ENCODE assay signal across 33 mouse cellular contexts in the genomic region with DNA sequence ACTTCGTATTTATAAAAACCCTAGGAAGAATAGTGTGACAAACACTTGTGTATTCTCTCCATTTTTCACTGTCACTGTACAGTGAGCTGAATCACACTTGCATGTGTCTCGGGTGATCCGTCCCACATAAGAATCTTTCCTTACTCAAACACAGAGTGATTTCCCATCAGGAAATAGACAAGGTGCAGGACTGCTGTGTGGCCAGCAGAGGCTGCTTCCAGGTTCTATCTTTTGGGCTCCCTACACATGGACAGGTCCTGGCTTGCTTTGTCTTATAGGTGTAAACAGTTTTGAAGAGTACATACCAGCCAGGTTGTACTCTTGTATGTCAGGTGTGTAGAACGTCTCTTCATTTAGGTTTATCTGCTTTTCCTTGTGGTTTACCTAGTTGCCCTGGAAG. TPM values are rescaled to one million over a fixed set of nuclear protein-coding genes. Genes with fewer than 3 reads are reported as not detected.
DNase-seq lines count a peak whose midpoint lies in the region; ATAC-seq and TF ChIP-seq lines count a peak whose summit lies in the region.
"Had no signal": no experiment of that assay in that cellular context is flagged by ENCODE, and none has a peak within 500 bp of the region (broad histone marks: within the 10 kb centered on the region; RNA-seq: fewer than 3 reads in every experiment).

No protein-coding gene starts in this region.

- WGBS in hindbrain, postnatal 0 days, result 90% methylated on average over 4 of the region's 4 CpGs
- 88% methylated on average over 4 of the region's 4 CpGs for WGBS in hindbrain, embryonic 12.5 days
- WGBS in liver, postnatal 0 days (ENCODE audit: insufficient replicate concordance), result 79% methylated on average over 4 of the region's 4 CpGs
- 79% methylated on average over 4 of the region's 4 CpGs for WGBS in liver, embryonic 12.5 days (ENCODE audit: insufficient replicate concordance)

- in situ Hi-C loops in CH12.LX (cut with MboI; ENCODE audit: low pct_ligation_motif_present, low pct_unique_long_range_greater_than_20kb, low sequenced_read_pairs), result no loop called here
- in situ Hi-C loops in Patski (cut with MboI; ENCODE audit: low pct_unique_long_range_greater_than_20kb), result no loop called here

- no peak for TF ChIP-seq EP300 in liver, postnatal 0 days (IDR thresholded peaks at IDR 0.05; ENCODE audit: low read depth)
- TF ChIP-seq EP300 in CH12.LX (IDR thresholded peaks at IDR 0.05; ENCODE audit: low read length), result no peak

- no peak overlapping the region for H3K9ac ChIP-seq in hindbrain, postnatal 0 days (replicated peaks; ENCODE audit: low read length)
- no peak overlapping the region for H3K9ac ChIP-seq in hindbrain, embryonic 12.5 days
- no peak overlapping the region for H3K9ac ChIP-seq in liver, postnatal 0 days (replicated peaks)
- no peak overlapping the region for H3K9ac ChIP-seq in liver, embryonic 12.5 days
- H3K9ac ChIP-seq in CH12.LX (ENCODE audit: insufficient read depth, low read depth), result no peak overlapping the region
- H3K9ac ChIP-seq: embryonic facial prominence, embryonic 13.5 days; forebrain, embryonic 13.5 days; stomach, embryonic 15.5 days had no signal

- peak; percentile 57 for TF ChIP-seq CTCF in hindbrain, postnatal 0 days (IDR thresholded peaks at IDR 0.05; ENCODE audit: low read depth)
- peak; percentile 35 for TF ChIP-seq CTCF in liver, postnatal 0 days (IDR thresholded peaks at IDR 0.05; ENCODE audit: low read depth)
- TF ChIP-seq CTCF in CH12.LX (conservative IDR thresholded peaks at IDR 0.05 in 1 of 2, IDR thresholded peaks at IDR 0.05 in 1 of 2; ENCODE audit: low read depth in 2 of 2, low read length in 2 of 2) (peak in 1 of 2 experiments; percentile 23; a peak in 1 of 4 replicates), Patski (IDR thresholded peaks at IDR 0.05) (peak; percentile 36)

- H3K4me3 ChIP-seq in hindbrain, postnatal 0 days (ENCODE audit: low read length), result no peak overlapping the region
- no peak overlapping the region for H3K4me3 ChIP-seq in hindbrain, embryonic 12.5 days
- no peak overlapping the region for H3K4me3 ChIP-seq in liver, postnatal 0 days (ENCODE audit: low read depth, low read length)
- no peak overlapping the region for H3K4me3 ChIP-seq in liver, embryonic 12.5 days
- no peak overlapping the region for H3K4me3 ChIP-seq in CH12.LX (replicated peaks in 1 of 3; ENCODE audit: low read depth in 2 of 3, low read length in 2 of 3, poor library complexity in 1 of 3)
- H3K4me3 ChIP-seq: embryonic facial prominence, embryonic 13.5 days; erythroblast, embryonic 14.5 days; forebrain, embryonic 13.5 days; heart, embryonic 10.5 days; hindbrain, embryonic 10.5 days; stomach, embryonic 15.5 days had no signal

- H3K36me3 ChIP-seq in hindbrain, postnatal 0 days (ENCODE audit: insufficient read depth, low read length), result peaks cover 37% of the 10 kb centered on the region; the same call in 1 of the 2 replicates
- peaks cover 61% of the 10 kb centered on the region for H3K36me3 ChIP-seq in hindbrain, embryonic 12.5 days
- peaks cover 35% of the 10 kb centered on the region for H3K36me3 ChIP-seq in liver, postnatal 0 days (replicated peaks; ENCODE audit: insufficient read depth, low read length)
- peaks cover 73% of the 10 kb centered on the region for H3K36me3 ChIP-seq in liver, embryonic 12.5 days
- H3K36me3 ChIP-seq in CH12.LX (replicated peaks in 1 of 2; ENCODE audit: control insufficient read depth in 1 of 2, insufficient read depth in 1 of 2, low read length in 1 of 2), result peaks cover 51 to 60% of the 10 kb centered on the region in 2 experiments

- no peak overlapping the region for H3K4me2 ChIP-seq in hindbrain, postnatal 0 days (ENCODE audit: low read depth, low read length)
- H3K4me2 ChIP-seq in hindbrain, embryonic 12.5 days (replicated peaks), result no peak overlapping the region
- no peak overlapping the region for H3K4me2 ChIP-seq in liver, postnatal 0 days (ENCODE audit: low read depth, low read length)
- H3K4me2 ChIP-seq in liver, embryonic 12.5 days, result no peak overlapping the region
- H3K4me2 ChIP-seq in CH12.LX (ENCODE audit: insufficient read depth, low read depth, poor library complexity, severe bottlenecking), result no peak overlapping the region
- H3K4me2 ChIP-seq: embryonic facial prominence, embryonic 13.5 days; forebrain, embryonic 13.5 days; stomach, embryonic 15.5 days had no signal

- dilution Hi-C loops in CH12.LX (cut with MboI; ENCODE audit: extremely low pct_ligation_motif_present, extremely low pct_unique_long_range_greater_than_20kb, low sequenced_read_pairs), result no loop called here

- no peak for DNase-seq in hindbrain, postnatal 0 days (ENCODE audit: low spot score)
- DNase-seq in liver, postnatal 0 days, result no peak
- DNase-seq in CH12.LX (ENCODE audit: extremely low read depth), result peak; percentile 10
- DNase-seq in Patski (ENCODE audit: low read depth, low spot score), result no peak
- no peak for DNase-seq in gastrocnemius, adult 18-20 months (ENCODE audit: low spot score)
- DNase-seq in cerebellum, adult 18-20 months, result no peak
- DNase-seq: adrenal gland, adult 8-10 months; B cell, adult 2 months; cerebellum, adult 8-10 months; cerebellum, postnatal 36 days; embryo, embryonic 11 days; gastrocnemius, postnatal 10 days; kidney, adult 18-20 months; lung, postnatal 36 days had no signal

- no peaks in the 10 kb centered on the region for H3K9me3 ChIP-seq in hindbrain, postnatal 0 days (ENCODE audit: low read length)
- no peaks in the 10 kb centered on the region for H3K9me3 ChIP-seq in hindbrain, embryonic 12.5 days (replicated peaks)
- H3K9me3 ChIP-seq in liver, postnatal 0 days (ENCODE audit: low read length), result no peaks in the 10 kb centered on the region
- no peaks in the 10 kb centered on the region for H3K9me3 ChIP-seq in liver, embryonic 12.5 days (replicated peaks)
- H3K9me3 ChIP-seq in CH12.LX (replicated peaks; ENCODE audit: low read length), result no peaks in the 10 kb centered on the region
- H3K9me3 ChIP-seq: embryonic facial prominence, embryonic 13.5 days; forebrain, embryonic 13.5 days; heart, embryonic 10.5 days; hindbrain, embryonic 10.5 days; stomach, embryonic 15.5 days had no signal

- no peaks in the 10 kb centered on the region for H3K27me3 ChIP-seq in hindbrain, postnatal 0 days (ENCODE audit: insufficient read depth, low read length)
- H3K27me3 ChIP-seq in hindbrain, embryonic 12.5 days, result no peaks in the 10 kb centered on the region
- H3K27me3 ChIP-seq in liver, postnatal 0 days (ENCODE audit: insufficient read depth, low read length), result no peaks in the 10 kb centered on the region
- no peaks in the 10 kb centered on the region for H3K27me3 ChIP-seq in liver, embryonic 12.5 days (replicated peaks)
- H3K27me3 ChIP-seq in CH12.LX (replicated peaks) (no peaks in the 10 kb centered on the region), Patski (no peaks in the 10 kb centered on the region)
- H3K27me3 ChIP-seq: embryonic facial prominence, embryonic 13.5 days; forebrain, embryonic 13.5 days; stomach, embryonic 15.5 days had no signal

- POLR2A ChIA-PET in Patski (lab: Charles Lee), result no interaction called here

- H3K4me1 ChIP-seq in hindbrain, postnatal 0 days (ENCODE audit: insufficient read depth, low read length), result no peaks in the 10 kb centered on the region
- peaks cover 10% of the 10 kb centered on the region for H3K4me1 ChIP-seq in hindbrain, embryonic 12.5 days
- H3K4me1 ChIP-seq in liver, postnatal 0 days (ENCODE audit: insufficient read depth), result peaks cover 4% of the 10 kb centered on the region; the same call in 1 of the 2 replicates
- H3K4me1 ChIP-seq in liver, embryonic 12.5 days, result peaks cover 20% of the 10 kb centered on the region
- peaks cover 0 to 12% of the 10 kb centered on the region in 2 experiments; a peak in 2 of 4 replicates for H3K4me1 ChIP-seq in CH12.LX (ENCODE audit: control insufficient read depth in 1 of 2, insufficient read depth in 2 of 2)

- peaks cover 29% of the 10 kb centered on the region for H3K79me2 ChIP-seq in CH12.LX (replicated peaks; ENCODE audit: control insufficient read depth, extremely low read depth, insufficient read depth, poor library complexity, severe bottlenecking)

- TF ChIP-seq RAD21 in CH12.LX (IDR thresholded peaks at IDR 0.05; ENCODE audit: low read depth, low read length), result no peak

- ATAC-seq in hindbrain, postnatal 0 days, result no peak
- no peak for ATAC-seq in hindbrain, embryonic 12.5 days (ENCODE audit: low FRiP score)
- ATAC-seq in liver, postnatal 0 days, result no peak
- no peak for ATAC-seq in liver, embryonic 12.5 days
- ATAC-seq in Patski, result no peak
- ATAC-seq: activated CD4-positive, CD25-positive, alpha-beta regulatory T cell, adult 4 months; forebrain, embryonic 13.5 days; midbrain, embryonic 16.5 days had no signal

- TF ChIP-seq POLR2A in CH12.LX (IDR thresholded peaks at IDR 0.05; ENCODE audit: low read depth, low read length), result no peak

- no peak overlapping the region for H3K27ac ChIP-seq in hindbrain, postnatal 0 days
- H3K27ac ChIP-seq in hindbrain, embryonic 12.5 days, result no peak overlapping the region
- H3K27ac ChIP-seq in liver, postnatal 0 days (ENCODE audit: low read depth), result no peak overlapping the region
- H3K27ac ChIP-seq in liver, embryonic 12.5 days, result no peak overlapping the region
- H3K27ac ChIP-seq in CH12.LX (ENCODE audit: insufficient read depth, low read depth), result no peak overlapping the region
- H3K27ac ChIP-seq: embryonic facial prominence, embryonic 13.5 days; forebrain, embryonic 13.5 days; heart, embryonic 10.5 days; hindbrain, embryonic 10.5 days; stomach, embryonic 15.5 days had no signal

- CTCF ChIA-PET in Patski (lab: Charles Lee), result no interaction called here

RNA-seq across cellular contexts. Expression of gene Rsl24d1, which starts 4.8 kb away (rescaled TPM):
- total RNA-seq in hindbrain, postnatal 0 days (2014; rRNA removed), result 54.1 and 59.4 TPM in 2 replicates
- polyA plus RNA-seq in hindbrain, postnatal 0 days (2015; fragmentation: Nextera tagmentation; extraction: Ambion mirVana), result 102 and 106 TPM in 2 replicates
- polyA plus RNA-seq in hindbrain, embryonic 12.5 days (2016; fragmentation: Nextera tagmentation; extraction: Ambion mirVana), result 115 and 124 TPM in 2 replicates
- polyA plus RNA-seq in liver, postnatal 0 days (2015; fragmentation: Nextera tagmentation; extraction: Ambion mirVana), result 39.0 and 41.4 TPM in 2 replicates
- 92.7 and 93.7 TPM in 2 replicates for polyA plus RNA-seq in liver, embryonic 12.5 days (2016; fragmentation: Nextera tagmentation; extraction: Ambion mirVana)
- total RNA-seq in CH12.LX (2012; rRNA removed) (108 and 154 TPM in 2 replicates), CH12.LX (2014; rRNA removed) (335 and 365 TPM in 2 replicates)
- polyA plus RNA-seq in CH12.LX (2012; ENCODE audit: insufficient read length, low read depth) (193 and 202 TPM in 2 replicates), Patski (2021) (52.1 TPM)
- total RNA-seq in gastrocnemius, adult 18-20 months (2021), result 10 to 100 TPM; 34.5 to 36.7 TPM

RNA-seq across cellular contexts. Expression of gene Gm20509, which starts 15.7 kb away (rescaled TPM):
- not detected in 2 replicates for total RNA-seq in hindbrain, postnatal 0 days (2014; rRNA removed)
- polyA plus RNA-seq in hindbrain, postnatal 0 days (2015; fragmentation: Nextera tagmentation; extraction: Ambion mirVana), result 0.18 TPM in 1 of 2 replicates, not detected in the other
- 0.27 TPM in 1 of 2 replicates, not detected in the other for polyA plus RNA-seq in hindbrain, embryonic 12.5 days (2016; fragmentation: Nextera tagmentation; extraction: Ambion mirVana)
- not detected in 2 replicates for polyA plus RNA-seq in liver, postnatal 0 days (2015; fragmentation: Nextera tagmentation; extraction: Ambion mirVana)
- not detected in 2 replicates for polyA plus RNA-seq in liver, embryonic 12.5 days (2016; fragmentation: Nextera tagmentation; extraction: Ambion mirVana)
- not detected in 2 replicates for total RNA-seq in CH12.LX (2012; rRNA removed)
- total RNA-seq in CH12.LX (2014; rRNA removed), result not detected in 2 replicates
- not detected in 2 replicates for polyA plus RNA-seq in CH12.LX (2012; ENCODE audit: insufficient read length, low read depth)
- not detected for polyA plus RNA-seq in Patski (2021)
- not detected for total RNA-seq in gastrocnemius, adult 18-20 months (2021)
- total RNA-seq: gastrocnemius, postnatal 10 days; granulocyte monocyte progenitor cell, adult 5-6 weeks; left cerebral cortex, postnatal 36 days had no signal
- polyA plus RNA-seq: activated CD4-positive, CD25-positive, alpha-beta regulatory T cell, adult 4 months; embryonic facial prominence, embryonic 13.5 days; erythroblast, embryonic 14.5 days; forebrain, embryonic 13.5 days; frontal cortex, adult 2 months; heart, embryonic 10.5 days; heart, embryonic 16.5 days; hindbrain, embryonic 10.5 days; kidney, embryonic 16.5 days; limb, embryonic 14.5 days; liver, embryonic 16.5 days; midbrain, embryonic 16.5 days; neural tube, embryonic 14.5 days; stomach, embryonic 15.5 days; thymus, postnatal 0 days had no signal

RNA-seq across cellular contexts. Expression of gene Khdc3, which starts 16.4 kb away (rescaled TPM):
- not detected in 2 replicates for total RNA-seq in hindbrain, postnatal 0 days (2014; rRNA removed)
- 0.21 and 0.26 TPM in 2 replicates for polyA plus RNA-seq in hindbrain, postnatal 0 days (2015; fragmentation: Nextera tagmentation; extraction: Ambion mirVana)
- polyA plus RNA-seq in hindbrain, embryonic 12.5 days (2016; fragmentation: Nextera tagmentation; extraction: Ambion mirVana), result 0.17 TPM in 1 of 2 replicates, not detected in the other
- polyA plus RNA-seq in liver, postnatal 0 days (2015; fragmentation: Nextera tagmentation; extraction: Ambion mirVana), result 0.14 TPM in 1 of 2 replicates, not detected in the other
- polyA plus RNA-seq in liver, embryonic 12.5 days (2016; fragmentation: Nextera tagmentation; extraction: Ambion mirVana), result not detected in 2 replicates
- 0.17 and 0.21 TPM in 2 replicates for total RNA-seq in CH12.LX (2012; rRNA removed)
- total RNA-seq in CH12.LX (2014; rRNA removed), result 0.58 and 0.86 TPM in 2 replicates
- 0.70 and 0.84 TPM in 2 replicates for polyA plus RNA-seq in CH12.LX (2012; ENCODE audit: insufficient read length, low read depth)
- polyA plus RNA-seq in Patski (2021), result not detected
- total RNA-seq in gastrocnemius, adult 18-20 months (2021), result not detected
- total RNA-seq: gastrocnemius, postnatal 10 days had no signal
- polyA plus RNA-seq: embryonic facial prominence, embryonic 13.5 days; erythroblast, embryonic 14.5 days; forebrain, embryonic 13.5 days; heart, embryonic 10.5 days; kidney, embryonic 16.5 days had no signal
